Mouse (Mus musculus): ENCODE measurements at regions not wholly inside any gene's neighbourhood (a gene's known extent, or its start where the extent isn't known, plus 50 kb on each side); places are given as distances from the start of the nearest gene placed in this dataset.

DNA sequence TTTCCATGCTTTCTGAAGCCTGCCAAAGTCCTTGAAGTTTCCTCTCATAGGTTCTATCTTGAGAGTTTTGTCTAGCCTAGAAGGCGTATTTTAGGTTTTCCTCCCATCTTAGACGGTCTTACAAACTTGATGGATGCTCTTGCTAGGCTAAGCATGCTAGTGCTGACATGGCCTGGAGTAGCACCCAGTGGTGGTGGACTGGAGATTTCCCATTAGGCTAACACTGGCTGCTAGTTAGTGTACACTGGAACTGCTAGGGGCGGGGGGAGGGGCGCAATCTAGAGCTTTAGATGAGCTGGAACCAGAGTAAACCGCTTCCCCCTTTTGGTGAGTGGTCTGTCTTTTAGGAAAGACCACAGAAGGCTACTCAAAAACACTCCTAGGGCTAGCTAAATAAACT, 51.7 kb upstream of the Gm11983 start:
- H3K9me3 ChIP-seq (replicated peaks; ENCODE audit: control insufficient read depth, low read length), result no peaks in the 10 kb centered on the region
- no peaks in the 10 kb centered on the region for H3K27me3 ChIP-seq (ENCODE audit: control insufficient read depth, insufficient read depth, low read length)
- no peak overlapping the region for H3K4me3 ChIP-seq (ENCODE audit: low read depth, low read length)
- no peaks in the 10 kb centered on the region for H3K36me3 ChIP-seq (replicated peaks; ENCODE audit: control insufficient read depth, insufficient read depth, low read length)
- no peak overlapping the region for H3K27ac ChIP-seq (ENCODE audit: low read depth)
- ATAC-seq (ENCODE audit: insufficient read depth, low read depth) (no peak), DNase-seq (ENCODE audit: low spot score) (no peak)
- H3K9ac ChIP-seq (replicated peaks; ENCODE audit: low read depth, low read length), result no peak overlapping the region
- WGBS, result 85% methylated on average over 5 of the region's 5 CpGs
- no peak overlapping the region for H3K4me2 ChIP-seq (ENCODE audit: low read depth, low read length)
- TF ChIP-seq EP300 (IDR thresholded peaks at IDR 0.05; ENCODE audit: low read depth) (no peak), CTCF (IDR thresholded peaks at IDR 0.05; ENCODE audit: low read depth) (no peak)
- H3K4me1 ChIP-seq (ENCODE audit: control insufficient read depth, insufficient read depth), result no peaks in the 10 kb centered on the region
